Mouse (Mus musculus): ENCODE results near the gene Clip3. TPM values are rescaled to one million over a fixed set of nuclear protein-coding genes. Genes with fewer than 3 reads are reported as not detected.

The Clip3 gene
- polyA plus RNA-seq, 1 experiment, result 19.4 TPM

DNA sequence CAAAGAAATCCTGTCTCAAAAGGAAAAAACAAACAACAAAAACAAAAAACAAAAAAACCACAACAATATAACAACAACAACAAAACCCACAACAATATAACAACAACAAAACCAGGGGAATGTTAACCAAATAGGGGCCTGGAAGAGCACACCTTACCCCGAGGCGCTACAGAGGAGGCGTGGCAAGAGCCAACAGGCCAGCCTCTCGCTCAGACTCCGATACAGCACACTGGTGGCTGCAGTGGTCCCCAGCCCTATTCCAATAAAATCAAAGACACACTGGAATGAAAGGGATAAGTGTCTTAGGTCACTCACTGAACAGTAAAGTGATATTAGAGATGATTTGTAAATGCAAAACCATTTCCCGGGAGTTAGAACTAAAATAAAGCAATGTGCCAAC is 12.0 kb upstream of the Clip3 start:
- no peaks in the 10 kb centered on the region for H3K79me2 ChIP-seq (ENCODE audit: control insufficient read depth, insufficient read depth)
- H3ac ChIP-seq (ENCODE audit: control insufficient read depth, insufficient read length), result no peak overlapping the region
- H3K36me3 ChIP-seq (ENCODE audit: control insufficient read depth, insufficient read depth), result no peaks in the 10 kb centered on the region
- H3K27me3 ChIP-seq (ENCODE audit: control insufficient read depth, insufficient read depth, insufficient read length), result no peaks in the 10 kb centered on the region
- no peak for TF ChIP-seq POLR2A (IDR thresholded peaks at IDR 0.05; ENCODE audit: insufficient read length, low read depth)
- no peak for TF ChIP-seq USF1 (IDR thresholded peaks at IDR 0.05; ENCODE audit: low read depth)
- TF ChIP-seq POLR2AphosphoS2 (IDR thresholded peaks at IDR 0.05; ENCODE audit: insufficient read length, low read depth), result no peak
- TF ChIP-seq E2F4 (IDR thresholded peaks at IDR 0.05; ENCODE audit: insufficient read depth), result no peak
- no peak for TF ChIP-seq MAX (IDR thresholded peaks at IDR 0.05; ENCODE audit: low read depth)
- TF ChIP-seq TCF12 (IDR thresholded peaks at IDR 0.05; ENCODE audit: insufficient read depth, poor library complexity, severe bottlenecking), result no peak
- no peak for TF ChIP-seq TCF3 (IDR thresholded peaks at IDR 0.05; ENCODE audit: insufficient read length, low read depth)
- no peak for TF ChIP-seq REST (IDR thresholded peaks at IDR 0.05; ENCODE audit: insufficient read depth, insufficient read length)
- H3K4me3 ChIP-seq, result peak overlapping the region; percentile 36
- peak overlapping the region; percentile 91 for H3K4me2 ChIP-seq (ENCODE audit: low read depth)

- Histone ChIP-seq H3ac (ENCODE audit: control insufficient read depth, insufficient read length) (peak within 1 kb of the TSS; percentile 2), H3K79me2 (ENCODE audit: control insufficient read depth, insufficient read depth) (no peaks in the 10 kb centered on the region), H3K4me2 (ENCODE audit: low read depth) (peak within 1 kb of the TSS; percentile 91), H3K27me3 (ENCODE audit: control insufficient read depth, insufficient read depth, insufficient read length) (no peaks in the 10 kb centered on the region), H3K4me3 (peak within 1 kb of the TSS; percentile 36), H3K36me3 (ENCODE audit: control insufficient read depth, insufficient read depth) (no peaks in the 10 kb centered on the region)
- TF ChIP-seq TCF12 (IDR thresholded peaks at IDR 0.05; ENCODE audit: insufficient read depth, poor library complexity, severe bottlenecking) (no peak), MYOG (IDR thresholded peaks at IDR 0.05; ENCODE audit: control insufficient read depth in 1 of 3, insufficient read depth in 1 of 3, insufficient read length in 2 of 3, low read depth in 2 of 3) (peak in 1 of 3 experiments; percentile 1), E2F4 (IDR thresholded peaks at IDR 0.05; ENCODE audit: insufficient read depth) (peak; percentile 91), POLR2AphosphoS2 (IDR thresholded peaks at IDR 0.05; ENCODE audit: insufficient read length, low read depth) (peak; percentile 29), USF1 (IDR thresholded peaks at IDR 0.05; ENCODE audit: low read depth) (no peak), POLR2A (IDR thresholded peaks at IDR 0.05; ENCODE audit: insufficient read length, low read depth) (peak; percentile 51)
These were observed 11.4 kb upstream of the Clip3 start, which contains the start of the genes Thap8 and Wdr62 for GRCm38 (mm10) chr7:30279951-30280669. Gene Thap8, plus strand, starts transcription at chr7:30280094. Gene Wdr62, minus strand, starts transcription at chr7:30280419.

DNA sequence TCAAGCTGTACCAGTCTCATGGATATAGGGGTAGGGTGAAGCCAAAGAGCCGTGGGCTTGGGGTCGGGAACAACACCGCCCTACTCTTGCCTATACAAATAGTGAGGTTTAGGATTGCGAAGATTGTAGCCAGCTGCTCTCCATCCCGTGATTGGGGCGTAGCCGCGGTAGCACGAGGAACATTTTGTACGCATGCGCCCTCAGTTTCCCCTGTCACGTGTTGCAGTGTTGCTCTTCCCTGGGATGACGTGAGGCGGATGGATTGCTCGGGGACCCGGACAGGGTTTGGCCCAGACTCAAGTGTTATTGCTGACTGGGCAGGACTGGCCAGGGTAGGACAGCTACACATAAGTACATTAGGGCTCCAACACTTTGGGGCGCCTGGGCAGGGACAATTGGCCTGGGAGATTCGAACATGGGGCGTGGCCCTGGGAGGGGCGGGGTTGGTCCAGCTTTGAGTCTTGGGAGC is 10.8 kb upstream of the Clip3 start:
- Histone ChIP-seq H3K27me3 (ENCODE audit: control insufficient read depth, insufficient read depth, insufficient read length) (no peaks in the 10 kb centered on the region), H3K4me3 (peak overlapping the region; percentile 36), H3K36me3 (ENCODE audit: control insufficient read depth, insufficient read depth) (no peaks in the 10 kb centered on the region), H3K4me2 (ENCODE audit: low read depth) (peak overlapping the region; percentile 91), H3K79me2 (ENCODE audit: control insufficient read depth, insufficient read depth) (no peaks in the 10 kb centered on the region), H3ac (ENCODE audit: control insufficient read depth, insufficient read length) (peak overlapping the region; percentile 2)
- TF ChIP-seq POLR2AphosphoS2 (IDR thresholded peaks at IDR 0.05; ENCODE audit: insufficient read length, low read depth) (peak; percentile 17), SRF (IDR thresholded peaks at IDR 0.05; ENCODE audit: control insufficient read depth, insufficient read length, low read depth) (no peak), TCF3 (IDR thresholded peaks at IDR 0.05; ENCODE audit: insufficient read length, low read depth) (no peak), MYOD1 (IDR thresholded peaks at IDR 0.05; ENCODE audit: control insufficient read depth in 1 of 3, insufficient read length in 2 of 3, low read depth in 2 of 3) (peak in 1 of 3 experiments; percentile 48), USF1 (IDR thresholded peaks at IDR 0.05; ENCODE audit: low read depth) (peak; percentile 99), POLR2A (IDR thresholded peaks at IDR 0.05; ENCODE audit: insufficient read length, low read depth) (peak; percentile 57), MYOG (IDR thresholded peaks at IDR 0.05; ENCODE audit: control insufficient read depth in 1 of 3, insufficient read depth in 1 of 3, insufficient read length in 2 of 3, low read depth in 2 of 3) (peak in 1 of 3 experiments; percentile 75)

DNA sequence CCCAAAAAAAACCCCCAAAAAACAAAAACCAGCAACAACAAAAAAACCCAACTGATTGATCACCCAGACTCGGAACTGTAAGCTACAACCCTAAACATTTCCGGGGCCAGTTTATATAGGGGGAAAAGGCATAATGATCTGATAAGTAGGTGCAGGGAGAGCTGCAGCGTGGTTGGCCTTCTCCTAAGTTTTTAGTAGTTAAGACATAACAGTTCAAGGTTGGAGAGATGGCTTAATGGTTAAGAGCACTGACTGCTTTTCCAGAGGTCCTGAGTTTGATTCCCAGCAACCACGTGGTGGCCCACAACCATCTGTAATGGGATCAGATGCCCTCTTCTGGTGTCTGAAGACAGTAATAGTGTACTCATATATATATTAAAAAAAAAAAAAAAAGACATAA is 10.0 kb upstream of the Clip3 start:
- H3K36me3 ChIP-seq (ENCODE audit: control insufficient read depth, insufficient read depth), result no peaks in the 10 kb centered on the region
- H3K4me2 ChIP-seq (ENCODE audit: low read depth), result peak overlapping the region; percentile 91
- H3K79me2 ChIP-seq (ENCODE audit: control insufficient read depth, insufficient read depth), result no peaks in the 10 kb centered on the region
- no peak for TF ChIP-seq SRF (IDR thresholded peaks at IDR 0.05; ENCODE audit: control insufficient read depth, insufficient read length, low read depth)
- H3K4me3 ChIP-seq, result peak overlapping the region; percentile 36
- no peaks in the 10 kb centered on the region for H3K27me3 ChIP-seq (ENCODE audit: control insufficient read depth, insufficient read depth, insufficient read length)
- no peak overlapping the region for H3ac ChIP-seq (ENCODE audit: control insufficient read depth, insufficient read length)

DNA sequence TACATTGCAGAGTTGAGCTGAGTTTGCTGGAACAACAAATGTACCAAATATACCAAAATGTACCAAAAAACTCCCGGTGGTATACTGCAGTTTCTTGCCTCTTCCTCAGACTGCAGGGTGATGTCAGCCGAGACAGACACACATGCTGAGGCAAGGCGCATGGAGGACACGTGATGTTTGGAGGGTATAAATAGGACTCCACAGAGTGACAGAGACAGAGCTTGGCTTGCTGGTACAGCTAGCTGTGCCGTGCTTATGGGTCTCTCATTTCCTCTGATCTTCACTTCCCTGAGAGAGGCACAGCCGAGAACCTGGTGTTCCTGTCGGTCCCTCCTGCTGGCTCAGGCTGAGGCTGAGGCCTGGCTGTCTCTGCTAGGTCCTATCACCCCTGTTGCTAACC is 8.8 kb upstream of the Clip3 start:
- H3K4me2 ChIP-seq (ENCODE audit: low read depth), result no peak overlapping the region

More for the DNA sequence above, 8.8 kb upstream of the Clip3 start:
- TF ChIP-seq E2F4 (IDR thresholded peaks at IDR 0.05; ENCODE audit: insufficient read depth) (no peak), REST (IDR thresholded peaks at IDR 0.05; ENCODE audit: insufficient read depth, insufficient read length) (no peak), TCF3 (IDR thresholded peaks at IDR 0.05; ENCODE audit: insufficient read length, low read depth) (no peak), CEBPB (IDR thresholded peaks at IDR 0.05; ENCODE audit: insufficient read depth, poor library complexity, severe bottlenecking) (no peak), USF1 (IDR thresholded peaks at IDR 0.05; ENCODE audit: low read depth) (peak; percentile 51), SRF (IDR thresholded peaks at IDR 0.05; ENCODE audit: control insufficient read depth, insufficient read length, low read depth) (no peak), MYOD1 (IDR thresholded peaks at IDR 0.05; ENCODE audit: control insufficient read depth in 1 of 3, insufficient read length in 2 of 3, low read depth in 2 of 3) (no peak)
- H3K79me2 ChIP-seq (ENCODE audit: control insufficient read depth, insufficient read depth), result no peaks in the 10 kb centered on the region
- H3K27me3 ChIP-seq (ENCODE audit: control insufficient read depth, insufficient read depth, insufficient read length), result no peaks in the 10 kb centered on the region
- no peaks in the 10 kb centered on the region for H3K36me3 ChIP-seq (ENCODE audit: control insufficient read depth, insufficient read depth)
- no peak overlapping the region for H3K4me3 ChIP-seq
- H3ac ChIP-seq (ENCODE audit: control insufficient read depth, insufficient read length), result no peak overlapping the region
